Mouse (Mus musculus) stomach, postnatal 0 days (tissue): ENCODE data around the gene Tmem82.

ENCODE experiments used
- CTCF ChIP-seq: IDR thresholded peaks from 2 replicates; pipeline ENCODE4 v1.5.1; 2016; ENCODE audit warnings: antibody characterized with exemption, low read depth, mild to moderate bottlenecking, moderate library complexity
- EP300 ChIP-seq: optimal IDR thresholded peaks from 2 replicates; pipeline ENCODE3; 2016; ENCODE audit warnings: antibody characterized with exemption

DNA sequence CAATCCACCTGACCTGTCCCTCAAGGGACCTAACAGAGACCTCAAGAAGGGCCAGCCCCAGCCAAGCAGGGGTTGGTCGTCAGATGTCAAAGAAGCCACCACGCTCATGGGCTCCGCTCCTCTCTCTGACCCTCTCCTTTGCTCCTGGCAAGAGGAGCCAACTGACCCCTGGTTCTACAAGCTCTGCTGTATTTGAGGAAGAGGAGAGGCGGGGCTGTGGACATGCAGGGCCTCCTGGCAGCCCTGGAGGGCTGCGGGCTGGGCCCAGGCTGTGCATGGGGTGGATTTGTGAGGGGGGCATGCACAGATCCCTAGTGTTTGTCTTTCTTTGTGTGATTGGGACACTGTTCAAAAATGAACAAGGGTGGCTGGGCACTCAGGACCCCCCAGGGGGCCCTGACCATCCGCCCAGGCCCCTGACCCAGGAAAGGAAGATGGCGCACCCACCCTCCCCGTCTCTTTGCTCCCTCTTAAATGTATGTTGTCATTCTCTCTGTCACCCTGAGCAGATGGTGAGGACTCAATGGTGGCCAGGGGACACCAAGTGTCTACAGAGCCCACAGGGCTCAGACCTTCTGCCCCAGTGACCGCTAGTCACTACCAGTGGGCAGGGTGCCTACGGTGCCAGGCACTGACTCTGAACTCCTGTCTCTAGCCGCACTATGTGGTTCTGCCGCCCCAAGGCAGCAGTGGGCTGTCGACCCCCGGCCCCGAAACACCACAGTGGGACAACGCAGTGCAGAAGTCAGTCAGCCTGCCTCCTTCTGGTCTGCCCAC lies 7.5 kb upstream of the Tmem82 start:
- TF ChIP-seq CTCF (no peak), EP300 (no peak)
